Comparison of ENCODE assay signal across 8 mouse cellular contexts in genomic region chr2:25278928-25279882, GRCm38 (mm10). TPM values are rescaled to one million over a fixed set of nuclear protein-coding genes. Genes with fewer than 3 reads are reported as not detected.
DNase-seq lines count a peak whose midpoint lies in the region; ATAC-seq and TF ChIP-seq lines count a peak whose summit lies in the region.

No protein-coding gene starts in this region.

- no peak for TF ChIP-seq EP300 in MEL (IDR thresholded peaks at IDR 0.05; ENCODE audit: low read depth in 1 of 2, low read length in 2 of 2)

- no peak overlapping the region for H3K4me3 ChIP-seq in MEL (ENCODE audit: control insufficient read depth in 1 of 2, insufficient read depth in 1 of 2, low read depth in 2 of 2, low read length in 2 of 2)
- no peak overlapping the region for H3K4me3 ChIP-seq in forebrain, postnatal 0 days (ENCODE audit: low read depth, low read length)
- no peak overlapping the region for H3K4me3 ChIP-seq in olfactory bulb, adult 2 months (ENCODE audit: insufficient read depth, low read depth, low read length)

- H3K79me2 ChIP-seq in MEL (ENCODE audit: control insufficient read depth, insufficient read depth, low read length, poor library complexity), result no peaks in the 10 kb centered on the region

- H3K4me1 ChIP-seq in MEL (ENCODE audit: control insufficient read depth in 1 of 2, insufficient read depth in 2 of 2, low read length in 2 of 2), result no peaks in the 10 kb centered on the region
- no peaks in the 10 kb centered on the region for H3K4me1 ChIP-seq in forebrain, postnatal 0 days (ENCODE audit: insufficient read depth)
- H3K4me1 ChIP-seq in olfactory bulb, adult 2 months (ENCODE audit: control insufficient read depth, insufficient read depth, low read length), result no peaks in the 10 kb centered on the region

- H3K9ac ChIP-seq in MEL (ENCODE audit: control insufficient read depth, low read depth, low read length, poor library complexity, severe bottlenecking), result no peak overlapping the region
- H3K9ac ChIP-seq in forebrain, postnatal 0 days, result no peak overlapping the region

- TF ChIP-seq POLR2A in MEL (IDR thresholded peaks at IDR 0.05; ENCODE audit: control insufficient read depth in 1 of 2, insufficient read depth in 1 of 2, low read depth in 1 of 2, low read length in 2 of 2, poor library complexity in 1 of 2), result no peak
- TF ChIP-seq POLR2A in olfactory bulb, adult 2 months (IDR thresholded peaks at IDR 0.05; ENCODE audit: insufficient read depth, low read depth, low read length), result no peak

- no peaks in the 10 kb centered on the region for H3K27me3 ChIP-seq in MEL (ENCODE audit: control insufficient read depth in 1 of 2, insufficient read depth in 2 of 2, low read length in 2 of 2)
- no peaks in the 10 kb centered on the region for H3K27me3 ChIP-seq in forebrain, postnatal 0 days (ENCODE audit: insufficient read depth, low read length)

- no peak overlapping the region for H3K4me2 ChIP-seq in forebrain, postnatal 0 days (ENCODE audit: low read depth)

- H3K36me3 ChIP-seq in MEL (ENCODE audit: control insufficient read depth in 1 of 2, insufficient read depth in 2 of 2, low read length in 2 of 2), result peaks cover 0 to 1% of the 10 kb centered on the region in 2 experiments; a peak in 2 of 4 replicates
- peaks cover 94% of the 10 kb centered on the region for H3K36me3 ChIP-seq in forebrain, postnatal 0 days (ENCODE audit: insufficient read depth)

- peak; percentile 77 for ATAC-seq in forebrain, postnatal 0 days

- DNase-seq in CD4-positive helper T cell, adult 2 months (ENCODE audit: low read depth, low spot score), result peak; percentile 81
- peak; percentile 91 for DNase-seq in MEL (ENCODE audit: low read depth, low spot score)
- peak; percentile 88 for DNase-seq in cerebellum, adult 8-10 months
- peak; percentile 85 for DNase-seq in forebrain, postnatal 0 days
- peak; percentile 91 for DNase-seq in kidney, postnatal 10 days
- DNase-seq in lung, adult 18-20 months, result peak; percentile 79 to 84
- peak; percentile 79 for DNase-seq in urinary bladder, postnatal 36 days (ENCODE audit: low spot score in 2 of 2)

- WGBS in forebrain, postnatal 0 days, result 60% methylated on average over 13 of the region's 13 CpGs
- 55% methylated on average over 13 of the region's 13 CpGs for WGBS in olfactory bulb, adult 2 months

- peak; percentile 81 to 99 (median 82) for TF ChIP-seq CTCF in MEL (IDR thresholded peaks at IDR 0.05 in 2 of 3, conservative IDR thresholded peaks at IDR 0.05 in 1 of 3; ENCODE audit: control insufficient read depth in 1 of 3, insufficient read depth in 1 of 3, low read depth in 2 of 3, low read length in 3 of 3, poor library complexity in 1 of 3, severe bottlenecking in 1 of 3)
- TF ChIP-seq CTCF in forebrain, postnatal 0 days (IDR thresholded peaks at IDR 0.05; ENCODE audit: low read depth), result peak; percentile 85
- TF ChIP-seq CTCF in olfactory bulb, adult 2 months (IDR thresholded peaks at IDR 0.05; ENCODE audit: insufficient read depth, low read depth, low read length), result 0 out of 2 replicates have a peak, but pooled peaks have one; percentile 20

- no peaks in the 10 kb centered on the region for H3K9me3 ChIP-seq in MEL (replicated peaks; ENCODE audit: insufficient read depth, low read length)
- no peaks in the 10 kb centered on the region for H3K9me3 ChIP-seq in forebrain, postnatal 0 days (ENCODE audit: low read length)

- H3K27ac ChIP-seq in MEL (ENCODE audit: control insufficient read depth, low read depth, low read length), result no peak overlapping the region
- H3K27ac ChIP-seq in forebrain, postnatal 0 days (ENCODE audit: low read depth, low read length), result no peak overlapping the region
- H3K27ac ChIP-seq in olfactory bulb, adult 2 months (ENCODE audit: insufficient read depth, low read depth, low read length), result no peak overlapping the region

- TF ChIP-seq RAD21 in MEL (IDR thresholded peaks at IDR 0.05; ENCODE audit: low read depth, low read length), result peak; percentile 70

TF ChIP-seq in MEL, 35 proteins besides CTCF, POLR2A, EP300 and RAD21:
- TF ChIP-seq BHLHE40 (IDR thresholded peaks at IDR 0.05; ENCODE audit: borderline replicate concordance, low read depth, low read length) (no peak), SMC3 (IDR thresholded peaks at IDR 0.05; ENCODE audit: low read depth, low read length) (peak; percentile 80), ZKSCAN1 (IDR thresholded peaks at IDR 0.05; ENCODE audit: low read depth, low read length) (no peak), POLR2AphosphoS5 (IDR thresholded peaks at IDR 0.05; ENCODE audit: borderline replicate concordance, low read depth, low read length) (no peak), NRF1 (IDR thresholded peaks at IDR 0.05; ENCODE audit: insufficient read depth, low read depth, low read length, poor library complexity, severe bottlenecking) (no peak), USF1 (IDR thresholded peaks at IDR 0.05; ENCODE audit: low read depth, low read length) (no peak), ELF1 (IDR thresholded peaks at IDR 0.05; ENCODE audit: low read depth, low read length) (no peak), ETS1 (IDR thresholded peaks at IDR 0.05; ENCODE audit: low read depth, low read length) (no peak), TAL1 (IDR thresholded peaks at IDR 0.05; ENCODE audit: low read length) (no peak), JUND (IDR thresholded peaks at IDR 0.05; ENCODE audit: low read depth, low read length) (no peak), ZNF384 (IDR thresholded peaks at IDR 0.05; ENCODE audit: low read depth, low read length) (no peak), ZC3H11A (IDR thresholded peaks at IDR 0.05; ENCODE audit: low read depth, low read length) (peak; percentile 40), MAX (IDR thresholded peaks at IDR 0.05; ENCODE audit: low read length) (no peak), CHD2 (IDR thresholded peaks at IDR 0.05; ENCODE audit: low read length) (no peak), KAT2A (conservative IDR thresholded peaks at IDR 0.05; ENCODE audit: low read depth, low read length) (no peak), TBP (IDR thresholded peaks at IDR 0.05; ENCODE audit: low read depth, low read length) (0 out of 2 replicates have a peak, but pooled peaks have one; percentile 33), TCF12 (IDR thresholded peaks at IDR 0.05; ENCODE audit: low read depth, low read length) (no peak), MYB (IDR thresholded peaks at IDR 0.05; ENCODE audit: low read depth, low read length) (no peak), MAFK (IDR thresholded peaks at IDR 0.05; ENCODE audit: borderline replicate concordance, low read depth, low read length) (no peak), GATA1 (IDR thresholded peaks at IDR 0.05; ENCODE audit: low read depth, low read length) (no peak)
TF ChIP-seq in MEL: peak in this region for 3.

RNA-seq across cellular contexts. Expression of gene Anapc2, which starts 6.9 kb away (rescaled TPM):
- 9.8 and 10.3 TPM in 2 replicates for total RNA-seq in MEL (2012; rRNA removed)
- 10 to 100 TPM in 1 of 2 experiments, not detected in 1; 67.0 TPM for polyA plus RNA-seq in MEL (2012; ENCODE audit: insufficient read depth in 1 of 2, insufficient read length in 2 of 2, low read depth in 1 of 2, low replicate concordance in 2 of 2, missing spikeins in 1 of 2)
- total RNA-seq in forebrain, postnatal 0 days (2014; rRNA removed), result 30.2 and 37.9 TPM in 2 replicates
- polyA plus RNA-seq in forebrain, postnatal 0 days (2015; fragmentation: Nextera tagmentation; extraction: Ambion mirVana), result 90.7 and 108 TPM in 2 replicates
- polyA plus RNA-seq in olfactory bulb, adult 2 months (2012; ENCODE audit: insufficient read depth, insufficient read length, low replicate concordance, missing spikeins), result not detected in 2 replicates

RNA-seq across cellular contexts. Expression of gene Ssna1, which starts 7.0 kb away (rescaled TPM):
- 194 and 226 TPM in 2 replicates for total RNA-seq in MEL (2012; rRNA removed)
- 100 to 1,000 TPM in 1 of 2 experiments, not detected in 1; 158 TPM for polyA plus RNA-seq in MEL (2012; ENCODE audit: insufficient read depth in 1 of 2, insufficient read length in 2 of 2, low read depth in 1 of 2, low replicate concordance in 2 of 2, missing spikeins in 1 of 2)
- 108 and 127 TPM in 2 replicates for total RNA-seq in forebrain, postnatal 0 days (2014; rRNA removed)
- polyA plus RNA-seq in forebrain, postnatal 0 days (2015; fragmentation: Nextera tagmentation; extraction: Ambion mirVana), result 189 and 195 TPM in 2 replicates
- polyA plus RNA-seq in olfactory bulb, adult 2 months (2012; ENCODE audit: insufficient read depth, insufficient read length, low replicate concordance, missing spikeins), result not detected in 2 replicates

RNA-seq across cellular contexts. Expression of gene Tmem210, which starts 8.7 kb away (rescaled TPM):
- total RNA-seq in MEL (2012; rRNA removed), result not detected in 2 replicates
- polyA plus RNA-seq in MEL (2012; ENCODE audit: insufficient read depth in 1 of 2, insufficient read length in 2 of 2, low read depth in 1 of 2, low replicate concordance in 2 of 2, missing spikeins in 1 of 2), result not detected
- not detected in 2 replicates for total RNA-seq in forebrain, postnatal 0 days (2014; rRNA removed)
- not detected in 2 replicates for polyA plus RNA-seq in forebrain, postnatal 0 days (2015; fragmentation: Nextera tagmentation; extraction: Ambion mirVana)
- polyA plus RNA-seq in olfactory bulb, adult 2 months (2012; ENCODE audit: insufficient read depth, insufficient read length, low replicate concordance, missing spikeins), result not detected in 2 replicates

RNA-seq across cellular contexts. Expression of gene Lrrc26, which starts 10.5 kb away (rescaled TPM):
- not detected in 2 replicates for total RNA-seq in MEL (2012; rRNA removed)
- polyA plus RNA-seq in MEL (2012; ENCODE audit: insufficient read depth in 1 of 2, insufficient read length in 2 of 2, low read depth in 1 of 2, low replicate concordance in 2 of 2, missing spikeins in 1 of 2), result not detected
- total RNA-seq in forebrain, postnatal 0 days (2014; rRNA removed), result not detected in 2 replicates
- 0.15 TPM in 1 of 2 replicates, not detected in the other for polyA plus RNA-seq in forebrain, postnatal 0 days (2015; fragmentation: Nextera tagmentation; extraction: Ambion mirVana)
- polyA plus RNA-seq in olfactory bulb, adult 2 months (2012; ENCODE audit: insufficient read depth, insufficient read length, low replicate concordance, missing spikeins), result not detected in 2 replicates

RNA-seq across cellular contexts. Expression of gene Tprn, which starts 16.8 kb away (rescaled TPM):
- total RNA-seq in MEL (2012; rRNA removed), result 26.1 and 32.9 TPM in 2 replicates
- 10 to 100 TPM in 1 of 2 experiments, not detected in 1; 50.8 TPM for polyA plus RNA-seq in MEL (2012; ENCODE audit: insufficient read depth in 1 of 2, insufficient read length in 2 of 2, low read depth in 1 of 2, low replicate concordance in 2 of 2, missing spikeins in 1 of 2)
- total RNA-seq in forebrain, postnatal 0 days (2014; rRNA removed), result 15.2 and 18.1 TPM in 2 replicates
- 16.4 and 18.8 TPM in 2 replicates for polyA plus RNA-seq in forebrain, postnatal 0 days (2015; fragmentation: Nextera tagmentation; extraction: Ambion mirVana)
- polyA plus RNA-seq in olfactory bulb, adult 2 months (2012; ENCODE audit: insufficient read depth, insufficient read length, low replicate concordance, missing spikeins), result not detected in 2 replicates

Comparison
In these comparisons a context has a peak if more than half of its experiments do, and no peak if none do; other contexts are left out.
1. CTCF ChIP-seq: peak in every context shown above with its lines; median percentile 85 in forebrain, postnatal 0 days; 82 in MEL; 20 in olfactory bulb, adult 2 months.